Mouse (Mus musculus): ENCODE results near the gene Apoe. TPM values are rescaled to one million over a fixed set of nuclear protein-coding genes. Genes with fewer than 3 reads are reported as not detected.

The Apoe gene
- polyA plus RNA-seq, 1 experiment: 2.3 TPM

GRCm38 (mm10) chr7:19685374-19685773, 13.6 kb downstream of the Apoe start:
- Histone ChIP-seq H3ac (ENCODE audit: control insufficient read depth, insufficient read length) (no peak overlapping the region), H3K4me2 (ENCODE audit: low read depth) (no peak overlapping the region), H3K4me3 (no peak overlapping the region), H3K36me3 (ENCODE audit: control insufficient read depth, insufficient read depth) (no peaks in the 10 kb centered on the region), H3K27me3 (ENCODE audit: control insufficient read depth, insufficient read depth, insufficient read length) (peaks cover 24% of the 10 kb centered on the region), H3K79me2 (ENCODE audit: control insufficient read depth, insufficient read depth) (no peaks in the 10 kb centered on the region)
- TF ChIP-seq MYOD1 (IDR thresholded peaks at IDR 0.05; ENCODE audit: control insufficient read depth in 1 of 3, insufficient read length in 2 of 3, low read depth in 2 of 3) (no peak), TCF12 (IDR thresholded peaks at IDR 0.05; ENCODE audit: insufficient read depth, poor library complexity, severe bottlenecking) (no peak), SRF (IDR thresholded peaks at IDR 0.05; ENCODE audit: control insufficient read depth, insufficient read length, low read depth) (no peak), POLR2A (IDR thresholded peaks at IDR 0.05; ENCODE audit: insufficient read length, low read depth) (no peak), E2F4 (IDR thresholded peaks at IDR 0.05; ENCODE audit: insufficient read depth) (no peak), REST (IDR thresholded peaks at IDR 0.05; ENCODE audit: insufficient read depth, insufficient read length) (no peak), POLR2AphosphoS2 (IDR thresholded peaks at IDR 0.05; ENCODE audit: insufficient read length, low read depth) (no peak), USF1 (IDR thresholded peaks at IDR 0.05; ENCODE audit: low read depth) (no peak), TCF3 (IDR thresholded peaks at IDR 0.05; ENCODE audit: insufficient read length, low read depth) (no peak), MYOG (IDR thresholded peaks at IDR 0.05; ENCODE audit: control insufficient read depth in 1 of 3, insufficient read depth in 1 of 3, insufficient read length in 2 of 3, low read depth in 2 of 3) (no peak)

- Histone ChIP-seq H3K4me3 (no peak overlapping the region), H3K4me2 (ENCODE audit: low read depth) (no peak overlapping the region), H3K27me3 (ENCODE audit: control insufficient read depth, insufficient read depth, insufficient read length) (peaks cover 21% of the 10 kb centered on the region), H3K36me3 (ENCODE audit: control insufficient read depth, insufficient read depth) (no peaks in the 10 kb centered on the region), H3K79me2 (ENCODE audit: control insufficient read depth, insufficient read depth) (no peaks in the 10 kb centered on the region), H3ac (ENCODE audit: control insufficient read depth, insufficient read length) (no peak overlapping the region)
- TF ChIP-seq CEBPB (IDR thresholded peaks at IDR 0.05; ENCODE audit: insufficient read depth, poor library complexity, severe bottlenecking) (no peak), POLR2A (IDR thresholded peaks at IDR 0.05; ENCODE audit: insufficient read length, low read depth) (no peak), SRF (IDR thresholded peaks at IDR 0.05; ENCODE audit: control insufficient read depth, insufficient read length, low read depth) (no peak), TCF12 (IDR thresholded peaks at IDR 0.05; ENCODE audit: insufficient read depth, poor library complexity, severe bottlenecking) (no peak), E2F4 (IDR thresholded peaks at IDR 0.05; ENCODE audit: insufficient read depth) (no peak), MYOG (IDR thresholded peaks at IDR 0.05; ENCODE audit: control insufficient read depth in 1 of 3, insufficient read depth in 1 of 3, insufficient read length in 2 of 3, low read depth in 2 of 3) (no peak), POLR2AphosphoS2 (IDR thresholded peaks at IDR 0.05; ENCODE audit: insufficient read length, low read depth) (no peak), USF1 (IDR thresholded peaks at IDR 0.05; ENCODE audit: low read depth) (no peak), REST (IDR thresholded peaks at IDR 0.05; ENCODE audit: insufficient read depth, insufficient read length) (no peak), MAX (IDR thresholded peaks at IDR 0.05; ENCODE audit: low read depth) (no peak), MYOD1 (IDR thresholded peaks at IDR 0.05; ENCODE audit: control insufficient read depth in 1 of 3, insufficient read length in 2 of 3, low read depth in 2 of 3) (no peak), TCF3 (IDR thresholded peaks at IDR 0.05; ENCODE audit: insufficient read length, low read depth) (no peak)
Observed at GRCm38 (mm10) chr7:19683771-19684201, 15.2 kb downstream of the Apoe start.

GRCm38 (mm10) chr7:19682979-19683378, 16.0 kb downstream of the Apoe start:
- no peak overlapping the region for H3K4me3 ChIP-seq
- no peak overlapping the region for H3K4me2 ChIP-seq (ENCODE audit: low read depth)
- H3K36me3 ChIP-seq (ENCODE audit: control insufficient read depth, insufficient read depth): no peaks in the 10 kb centered on the region
- peaks cover 25% of the 10 kb centered on the region for H3K27me3 ChIP-seq (ENCODE audit: control insufficient read depth, insufficient read depth, insufficient read length)
- no peak overlapping the region for H3ac ChIP-seq (ENCODE audit: control insufficient read depth, insufficient read length)
- TF ChIP-seq MYOG (IDR thresholded peaks at IDR 0.05; ENCODE audit: control insufficient read depth in 1 of 3, insufficient read depth in 1 of 3, insufficient read length in 2 of 3, low read depth in 2 of 3) (no peak), TCF3 (IDR thresholded peaks at IDR 0.05; ENCODE audit: insufficient read length, low read depth) (no peak), MAX (IDR thresholded peaks at IDR 0.05; ENCODE audit: low read depth) (no peak)
- no peaks in the 10 kb centered on the region for H3K79me2 ChIP-seq (ENCODE audit: control insufficient read depth, insufficient read depth)

DNA sequence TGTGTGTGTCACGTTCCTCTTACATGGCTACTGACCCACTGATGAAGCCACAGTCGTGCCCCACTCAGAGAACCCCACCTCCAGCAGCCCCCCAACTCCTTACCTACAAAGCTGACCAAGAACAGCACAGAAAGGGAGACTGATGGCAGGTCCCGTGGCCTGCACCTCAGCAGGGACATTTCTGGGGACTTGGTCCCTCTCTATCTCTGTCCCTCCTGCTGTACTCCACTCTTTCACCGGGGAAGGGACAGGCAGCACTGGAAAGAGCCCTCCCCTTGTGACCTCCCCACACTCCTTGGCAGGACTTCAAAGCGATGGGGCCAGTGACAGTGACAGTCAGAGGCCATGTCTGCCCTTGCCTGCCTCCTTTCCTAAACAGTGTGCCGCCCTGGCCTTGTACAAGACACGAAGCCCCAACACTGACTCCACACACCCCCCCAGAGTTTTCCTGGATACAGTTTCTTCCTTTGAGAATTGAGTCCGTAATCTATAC, 17.7 kb downstream of the Apoe start, which contains the start of the genes Gm44805 and Apoc4:
TSS of gene Gm44805 (minus strand) at position 222 of the 493 bp plus-strand sequence.
TSS of gene Apoc4 (minus strand) at position 278 of the 493 bp plus-strand sequence.
- H3K36me3 ChIP-seq (ENCODE audit: control insufficient read depth, insufficient read depth): no peaks in the 10 kb centered on the region
- no peak within 1 kb of the TSS for H3K4me3 ChIP-seq
- no peak within 1 kb of the TSS for H3K4me2 ChIP-seq (ENCODE audit: low read depth)
- H3ac ChIP-seq (ENCODE audit: control insufficient read depth, insufficient read length): no peak within 1 kb of the TSS
- TF ChIP-seq POLR2AphosphoS2 (IDR thresholded peaks at IDR 0.05; ENCODE audit: insufficient read length, low read depth): no peak
- TF ChIP-seq E2F4 (IDR thresholded peaks at IDR 0.05; ENCODE audit: insufficient read depth): no peak
- no peak for TF ChIP-seq TCF3 (IDR thresholded peaks at IDR 0.05; ENCODE audit: insufficient read length, low read depth)
- no peak for TF ChIP-seq USF1 (IDR thresholded peaks at IDR 0.05; ENCODE audit: low read depth)
- no peak for TF ChIP-seq MYOD1 (IDR thresholded peaks at IDR 0.05; ENCODE audit: control insufficient read depth in 1 of 3, insufficient read length in 2 of 3, low read depth in 2 of 3)
- no peak for TF ChIP-seq CEBPB (IDR thresholded peaks at IDR 0.05; ENCODE audit: insufficient read depth, poor library complexity, severe bottlenecking)
- TF ChIP-seq SRF (IDR thresholded peaks at IDR 0.05; ENCODE audit: control insufficient read depth, insufficient read length, low read depth): no peak
- TF ChIP-seq MYOG (IDR thresholded peaks at IDR 0.05; ENCODE audit: control insufficient read depth in 1 of 3, insufficient read depth in 1 of 3, insufficient read length in 2 of 3, low read depth in 2 of 3): no peak
- no peak for TF ChIP-seq MAX (IDR thresholded peaks at IDR 0.05; ENCODE audit: low read depth)
- TF ChIP-seq POLR2A (IDR thresholded peaks at IDR 0.05; ENCODE audit: insufficient read length, low read depth): no peak
- TF ChIP-seq REST (IDR thresholded peaks at IDR 0.05; ENCODE audit: insufficient read depth, insufficient read length): no peak
- no peak for TF ChIP-seq TCF12 (IDR thresholded peaks at IDR 0.05; ENCODE audit: insufficient read depth, poor library complexity, severe bottlenecking)
- H3K27me3 ChIP-seq (ENCODE audit: control insufficient read depth, insufficient read depth, insufficient read length): peaks cover 34% of the 10 kb centered on the region
- no peaks in the 10 kb centered on the region for H3K79me2 ChIP-seq (ENCODE audit: control insufficient read depth, insufficient read depth)

GRCm38 (mm10) chr7:19680702-19681101, 18.3 kb downstream of the Apoe start:
- H3K27me3 ChIP-seq (ENCODE audit: control insufficient read depth, insufficient read depth, insufficient read length): peaks cover 31% of the 10 kb centered on the region
- no peaks in the 10 kb centered on the region for H3K79me2 ChIP-seq (ENCODE audit: control insufficient read depth, insufficient read depth)
- no peak overlapping the region for H3K4me2 ChIP-seq (ENCODE audit: low read depth)
- no peaks in the 10 kb centered on the region for H3K36me3 ChIP-seq (ENCODE audit: control insufficient read depth, insufficient read depth)
- H3ac ChIP-seq (ENCODE audit: control insufficient read depth, insufficient read length): no peak overlapping the region
- no peak overlapping the region for H3K4me3 ChIP-seq
- TF ChIP-seq MAX (IDR thresholded peaks at IDR 0.05; ENCODE audit: low read depth) (no peak), MYOD1 (IDR thresholded peaks at IDR 0.05; ENCODE audit: control insufficient read depth in 1 of 3, insufficient read length in 2 of 3, low read depth in 2 of 3) (no peak), CEBPB (IDR thresholded peaks at IDR 0.05; ENCODE audit: insufficient read depth, poor library complexity, severe bottlenecking) (no peak), POLR2AphosphoS2 (IDR thresholded peaks at IDR 0.05; ENCODE audit: insufficient read length, low read depth) (no peak), E2F4 (IDR thresholded peaks at IDR 0.05; ENCODE audit: insufficient read depth) (no peak), TCF12 (IDR thresholded peaks at IDR 0.05; ENCODE audit: insufficient read depth, poor library complexity, severe bottlenecking) (no peak), REST (IDR thresholded peaks at IDR 0.05; ENCODE audit: insufficient read depth, insufficient read length) (no peak), SRF (IDR thresholded peaks at IDR 0.05; ENCODE audit: control insufficient read depth, insufficient read length, low read depth) (no peak), MYOG (IDR thresholded peaks at IDR 0.05; ENCODE audit: control insufficient read depth in 1 of 3, insufficient read depth in 1 of 3, insufficient read length in 2 of 3, low read depth in 2 of 3) (no peak), USF1 (IDR thresholded peaks at IDR 0.05; ENCODE audit: low read depth) (no peak), TCF3 (IDR thresholded peaks at IDR 0.05; ENCODE audit: insufficient read length, low read depth) (no peak), POLR2A (IDR thresholded peaks at IDR 0.05; ENCODE audit: insufficient read length, low read depth) (no peak)
